Mouse (Mus musculus) mouse trophoblast stem cell (cell line): ENCODE results near the gene Irx1.

ENCODE experiments used
- in situ Hi-C, 2 experiments: fragments of 300-500 bp; cut with MseI, MboI; formaldehyde crosslinking; loops; 2 replicates in 1 of 2; 3 replicates in 1 of 2; pipeline ENCODE4 v1.15.1; 2025

Irx1 gene

DNA sequence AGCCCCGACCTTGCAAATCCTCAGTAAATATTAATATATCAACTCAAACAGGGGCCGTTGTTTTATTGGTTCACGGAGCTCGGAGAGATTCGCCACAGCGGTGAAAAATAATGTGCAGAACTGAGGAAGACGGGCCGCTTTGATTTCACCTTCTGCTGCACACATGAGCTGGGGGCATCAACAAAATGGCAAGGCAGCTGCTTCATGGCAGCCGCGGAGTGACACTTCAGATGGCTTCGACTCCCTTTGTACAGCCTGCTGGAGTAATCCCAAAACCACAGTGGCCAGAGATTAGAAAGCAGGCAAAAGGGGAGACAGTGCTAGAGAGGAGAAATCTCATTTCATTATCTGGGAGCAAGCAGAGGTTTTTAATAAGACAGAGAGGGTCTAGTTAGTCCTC lies 11.6 kb downstream of the Irx1 start:
- in situ Hi-C loops = loop anchor here in 1 of 2 experiments (25.0 kb wide), 1 partner anchor 490 kb away; no protein-coding TSS in a partner anchor

DNA sequence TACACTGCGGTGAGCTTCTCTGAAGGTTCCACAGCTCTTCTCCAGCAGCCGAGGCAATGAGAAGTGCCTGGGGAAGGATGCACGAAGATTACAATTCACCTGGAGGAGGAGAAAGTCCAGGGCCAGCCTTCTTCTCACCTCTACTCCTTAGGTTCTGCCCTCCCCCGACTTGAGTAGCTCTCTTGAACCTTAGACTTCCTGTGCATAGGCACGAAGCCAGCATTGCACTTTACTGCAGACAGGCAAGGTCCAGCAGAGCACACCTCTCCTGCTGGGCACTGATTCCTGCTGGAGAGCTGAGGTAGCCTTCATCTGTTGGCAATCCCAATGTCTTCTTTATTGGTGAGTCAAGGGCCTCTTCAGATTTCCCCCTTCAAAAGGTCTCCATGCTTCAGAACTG lies 13.7 kb downstream of the Irx1 start:
- in situ Hi-C loops = loop anchor here in 1 of 2 experiments (25.0 kb wide), 1 partner anchor 488 kb away; no protein-coding TSS in a partner anchor

DNA sequence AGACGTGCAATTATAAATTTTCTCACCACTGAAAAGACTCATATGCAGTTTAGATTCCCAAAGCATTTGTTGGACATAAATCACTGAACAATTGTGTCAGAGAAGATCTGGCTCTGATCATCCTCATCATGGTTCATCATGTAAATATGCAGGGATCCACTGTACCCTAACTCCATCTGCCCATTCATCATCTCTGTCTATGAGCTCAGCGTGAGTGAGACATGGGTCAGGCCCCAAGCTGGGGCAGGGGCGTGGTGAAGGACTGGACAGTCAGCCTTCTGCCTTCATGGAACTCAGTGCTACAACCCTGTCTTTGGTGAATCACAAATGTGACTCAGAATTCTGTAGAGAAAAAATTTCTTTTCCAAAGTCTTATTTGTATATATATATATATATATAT lies 53.2 kb downstream of the Irx1 start:
- in situ Hi-C loops = no loop called here
